11 mouse cellular contexts compared by ENCODE assay signal in the genomic region with DNA sequence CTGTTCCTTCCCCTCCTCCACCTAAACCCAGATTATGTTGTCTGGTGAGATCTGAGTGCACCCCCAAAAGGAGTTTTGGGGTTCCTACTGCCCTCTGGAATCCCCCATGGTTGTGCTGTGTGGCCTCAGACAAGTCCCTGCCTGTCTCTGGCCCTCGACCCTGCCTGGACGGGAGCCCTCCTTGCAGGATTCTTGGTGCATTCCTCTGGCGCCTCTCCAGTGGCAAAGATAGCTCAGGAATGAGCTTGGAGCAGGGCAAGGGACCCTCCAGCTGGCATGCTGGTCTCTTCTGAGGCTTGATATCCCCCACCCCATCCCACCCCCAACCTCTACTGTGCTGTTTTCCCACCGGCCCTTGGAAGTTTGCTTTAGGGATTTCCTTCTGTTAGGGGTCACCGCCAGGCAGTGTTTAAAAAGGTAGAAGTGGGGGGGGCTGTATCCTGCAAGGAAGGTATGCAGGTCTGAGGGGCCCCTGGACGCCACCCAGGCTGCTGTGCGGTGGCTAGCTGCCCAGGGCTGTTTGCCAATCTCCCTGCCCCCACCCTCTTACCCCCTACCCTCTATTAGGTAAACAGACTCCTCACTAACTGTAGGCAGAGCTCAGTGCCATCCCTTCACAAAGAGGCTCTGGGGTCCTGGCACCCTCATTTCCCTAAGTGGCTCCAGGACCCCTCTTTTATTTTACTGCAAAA. TPM values are rescaled to one million over a fixed set of nuclear protein-coding genes. Genes with fewer than 3 reads are reported as not detected.
A peak's percentile ranks its signal among the peaks of the same experiment; 100 is the strongest.
DNase-seq lines count a peak whose midpoint lies in the region; ATAC-seq lines count a peak whose summit lies in the region.
"Had no signal": no experiment of that assay in that cellular context is flagged by ENCODE, and none has a peak within 500 bp of the region (broad histone marks: within the 10 kb centered on the region; RNA-seq: fewer than 3 reads in every experiment).

No protein-coding gene starts in this region.

- H3K4me3 ChIP-seq in hindbrain, embryonic 12.5 days: no peak overlapping the region
- no peak overlapping the region for H3K4me3 ChIP-seq in hindbrain, embryonic 11.5 days (ENCODE audit: low read depth, low read length)
- H3K4me3 ChIP-seq in embryonic facial prominence, embryonic 14.5 days (ENCODE audit: low read depth, low read length): no peak overlapping the region

- H3K4me1 ChIP-seq in hindbrain, embryonic 12.5 days: peaks cover 7% of the 10 kb centered on the region; the same call in 1 of the 2 replicates
- H3K4me1 ChIP-seq in hindbrain, embryonic 11.5 days (replicated peaks; ENCODE audit: control insufficient read depth, insufficient read depth, low read length): no peaks in the 10 kb centered on the region
- H3K4me1 ChIP-seq in embryonic facial prominence, embryonic 14.5 days (ENCODE audit: control insufficient read depth, insufficient read depth, low read length): peaks cover 20% of the 10 kb centered on the region

- 46% methylated on average over 7 of the region's 7 CpGs for WGBS in hindbrain, embryonic 12.5 days
- WGBS in hindbrain, embryonic 11.5 days: 55% methylated on average over 7 of the region's 7 CpGs
- WGBS in embryonic facial prominence, embryonic 14.5 days: 34% methylated on average over 7 of the region's 7 CpGs

- peak; percentile 27 for DNase-seq in adrenal gland, postnatal 14 days
- DNase-seq in adrenal gland, adult 2 months: no peak
- DNase-seq in hindbrain, embryonic 11.5 days (ENCODE audit: low spot score): no peak
- peak; percentile 57 for DNase-seq in embryonic facial prominence, embryonic 14.5 days (ENCODE audit: low spot score)
- peak; percentile 21 for DNase-seq in lung, postnatal 25 days (ENCODE audit: low spot score)
- DNase-seq in thymus, postnatal 14 days: no peak

- H3K9me3 ChIP-seq in hindbrain, embryonic 12.5 days (replicated peaks): no peaks in the 10 kb centered on the region
- H3K9me3 ChIP-seq in hindbrain, embryonic 11.5 days (ENCODE audit: control insufficient read depth, low read length): no peaks in the 10 kb centered on the region
- no peaks in the 10 kb centered on the region for H3K9me3 ChIP-seq in embryonic facial prominence, embryonic 14.5 days (ENCODE audit: control insufficient read depth, low read length)

- no peak overlapping the region for H3K4me2 ChIP-seq in hindbrain, embryonic 12.5 days (replicated peaks)
- no peak overlapping the region for H3K4me2 ChIP-seq in hindbrain, embryonic 11.5 days (replicated peaks; ENCODE audit: low read depth, low read length)
- no peak overlapping the region for H3K4me2 ChIP-seq in embryonic facial prominence, embryonic 14.5 days (ENCODE audit: low read depth, low read length)

- no peak overlapping the region for H3K27ac ChIP-seq in hindbrain, embryonic 12.5 days
- H3K27ac ChIP-seq in hindbrain, embryonic 11.5 days (ENCODE audit: low read depth, low read length): no peak overlapping the region
- no peak overlapping the region for H3K27ac ChIP-seq in embryonic facial prominence, embryonic 14.5 days (replicated peaks; ENCODE audit: low read depth, low read length)
- H3K27ac ChIP-seq: macrophage had no signal

- ATAC-seq in hindbrain, embryonic 12.5 days (ENCODE audit: low FRiP score): no peak
- no peak for ATAC-seq in hindbrain, embryonic 11.5 days (ENCODE audit: low FRiP score)
- peak; percentile 38; the same call in 1 of the 2 replicates for ATAC-seq in embryonic facial prominence, embryonic 14.5 days (ENCODE audit: low read depth)
- ATAC-seq in megakaryocyte progenitor cell, adult 5-6 weeks (replicated peaks; ENCODE audit: poor library complexity): no peak
- ATAC-seq: forebrain, embryonic 16.5 days had no signal

- H3K27me3 ChIP-seq in hindbrain, embryonic 12.5 days: no peaks in the 10 kb centered on the region
- no peaks in the 10 kb centered on the region for H3K27me3 ChIP-seq in hindbrain, embryonic 11.5 days (ENCODE audit: control insufficient read depth, insufficient read depth, low read length)
- H3K27me3 ChIP-seq in embryonic facial prominence, embryonic 14.5 days (replicated peaks; ENCODE audit: control insufficient read depth, insufficient read depth, low read length): no peaks in the 10 kb centered on the region

- H3K9ac ChIP-seq in hindbrain, embryonic 12.5 days: 0 out of 2 replicates have a peak overlapping the region, but pooled peaks have one; percentile 15
- H3K9ac ChIP-seq in hindbrain, embryonic 11.5 days (ENCODE audit: low read depth, low read length): no peak overlapping the region
- H3K9ac ChIP-seq in embryonic facial prominence, embryonic 14.5 days (ENCODE audit: low read depth, low read length): no peak overlapping the region

- no peaks in the 10 kb centered on the region for H3K36me3 ChIP-seq in hindbrain, embryonic 12.5 days
- no peaks in the 10 kb centered on the region for H3K36me3 ChIP-seq in hindbrain, embryonic 11.5 days (ENCODE audit: control insufficient read depth, insufficient read depth, low read length)
- no peaks in the 10 kb centered on the region for H3K36me3 ChIP-seq in embryonic facial prominence, embryonic 14.5 days (ENCODE audit: control insufficient read depth, insufficient read depth, low read length)

RNA-seq across cellular contexts. Expression of gene Pdgfa, which starts 31.0 kb away (rescaled TPM):
- 22.0 and 26.0 TPM in 2 replicates for total RNA-seq in adrenal gland, postnatal 14 days (2021)
- total RNA-seq in adrenal gland, adult 2 months (2021): 10 to 100 TPM; 23.8 to 37.5 TPM
- 42.9 and 56.9 TPM in 2 replicates for polyA plus RNA-seq in adrenal gland, adult 2 months (2012; rRNA removed)
- polyA plus RNA-seq in hindbrain, embryonic 12.5 days (2016; fragmentation: Nextera tagmentation; extraction: Ambion mirVana): 11.2 and 13.4 TPM in 2 replicates
- 10.9 and 12.4 TPM in 2 replicates for polyA plus RNA-seq in hindbrain, embryonic 11.5 days (2014; fragmentation: Nextera tagmentation; extraction: Ambion mirVana)
- 65.7 and 73.2 TPM in 2 replicates for polyA plus RNA-seq in embryonic facial prominence, embryonic 14.5 days (2014; fragmentation: Nextera tagmentation; extraction: Ambion mirVana)
- total RNA-seq in megakaryocyte progenitor cell, adult 5-6 weeks (2015): 0.25 and 0.71 TPM in 2 replicates
- total RNA-seq in megakaryocyte progenitor cell, adult 5-6 weeks (2017): 1.3 TPM in 1 of 2 replicates, not detected in the other
- total RNA-seq: neutrophil, adult 5-6 weeks had no signal

Comparison
In these comparisons a context has a peak if more than half of its experiments do, and no peak if none do; other contexts are left out.
1. DNase-seq: peak in adrenal gland, postnatal 14 days (single experiment), embryonic facial prominence, embryonic 14.5 days (single experiment) and lung, postnatal 25 days (single experiment); none in adrenal gland, adult 2 months (single experiment), hindbrain, embryonic 11.5 days (single experiment) and thymus, postnatal 14 days (single experiment).